20 mouse cellular contexts compared by ENCODE assay signal in genomic region chr13:28740158-28740670, GRCm38 (mm10).
DNase-seq lines count a peak whose midpoint lies in the region; ATAC-seq lines count a peak whose summit lies in the region.
"Had no signal": no experiment of that assay in that cellular context is flagged by ENCODE, and none has a peak within 500 bp of the region (broad histone marks: within the 10 kb centered on the region; RNA-seq: fewer than 3 reads in every experiment).

No protein-coding gene starts in this region.

- H3K9ac ChIP-seq in heart, embryonic 16.5 days (ENCODE audit: low read length): no peak overlapping the region
- no peak overlapping the region for H3K9ac ChIP-seq in lung, embryonic 15.5 days
- H3K9ac ChIP-seq: embryonic facial prominence, embryonic 15.5 days; liver, embryonic 13.5 days had no signal

- peak overlapping the region; percentile 59 for H3K27ac ChIP-seq in heart, embryonic 16.5 days (ENCODE audit: low read length)
- peak overlapping the region; percentile 94 for H3K27ac ChIP-seq in lung, embryonic 15.5 days
- H3K27ac ChIP-seq: embryonic facial prominence, embryonic 15.5 days; left cerebral cortex, adult 2 months; limb, embryonic 10.5 days; liver, embryonic 13.5 days had no signal

- H3K9me3 ChIP-seq in heart, embryonic 16.5 days (replicated peaks; ENCODE audit: control insufficient read depth, low read length): no peaks in the 10 kb centered on the region
- H3K9me3 ChIP-seq in lung, embryonic 15.5 days: no peaks in the 10 kb centered on the region
- H3K9me3 ChIP-seq: embryonic facial prominence, embryonic 15.5 days; G1E; limb, embryonic 10.5 days; liver, embryonic 13.5 days; megakaryocyte, embryonic 14.5 days had no signal

- H3K4me3 ChIP-seq in heart, embryonic 16.5 days (ENCODE audit: low read length): no peak overlapping the region
- no peak overlapping the region for H3K4me3 ChIP-seq in lung, embryonic 15.5 days
- H3K4me3 ChIP-seq: embryonic facial prominence, embryonic 15.5 days; left cerebral cortex, adult 2 months; limb, embryonic 10.5 days; liver, embryonic 13.5 days; megakaryocyte, embryonic 14.5 days had no signal

- H3K4me1 ChIP-seq in heart, embryonic 16.5 days (ENCODE audit: control insufficient read depth, insufficient read depth, low read length): peaks cover 20% of the 10 kb centered on the region
- H3K4me1 ChIP-seq in lung, embryonic 15.5 days: peaks cover 27% of the 10 kb centered on the region
- H3K4me1 ChIP-seq: liver, embryonic 13.5 days had no signal

- peak; percentile 45 to 53 for DNase-seq in cerebellum, postnatal 10 days
- DNase-seq in cerebellum, postnatal 25 days: no peak
- DNase-seq in heart, adult 8-10 months (ENCODE audit: low spot score): no peak
- DNase-seq in lung, postnatal 25 days (ENCODE audit: low spot score): no peak
- DNase-seq in lung, postnatal 36 days: peak; percentile 47
- DNase-seq in right cerebral cortex, postnatal 36 days (ENCODE audit: low spot score in 2 of 2): no peak
- DNase-seq: cerebellum, adult 9-11 months; embryo, embryonic 11 days; kidney, adult 11 months; kidney, postnatal 10 days; liver, embryonic 13.5 days; thymus, postnatal 25 days had no signal

- WGBS in heart, embryonic 16.5 days: 20% methylated on average over 7 of the region's 7 CpGs
- 21% methylated on average over 7 of the region's 7 CpGs for WGBS in lung, embryonic 15.5 days

- H3K27me3 ChIP-seq in heart, embryonic 16.5 days (ENCODE audit: control insufficient read depth, insufficient read depth, low read length): no peaks in the 10 kb centered on the region
- H3K27me3 ChIP-seq in lung, embryonic 15.5 days: no peaks in the 10 kb centered on the region
- H3K27me3 ChIP-seq: embryonic facial prominence, embryonic 15.5 days; liver, embryonic 13.5 days; megakaryocyte, embryonic 14.5 days had no signal

- no peaks in the 10 kb centered on the region for H3K36me3 ChIP-seq in heart, embryonic 16.5 days (ENCODE audit: control insufficient read depth, insufficient read depth)
- no peaks in the 10 kb centered on the region for H3K36me3 ChIP-seq in lung, embryonic 15.5 days
- H3K36me3 ChIP-seq: embryonic facial prominence, embryonic 15.5 days; G1E; limb, embryonic 10.5 days; liver, embryonic 13.5 days had no signal

- no peak overlapping the region for H3K4me2 ChIP-seq in heart, embryonic 16.5 days (ENCODE audit: low read depth, low read length)
- no peak overlapping the region for H3K4me2 ChIP-seq in lung, embryonic 15.5 days
- H3K4me2 ChIP-seq: embryonic facial prominence, embryonic 15.5 days; liver, embryonic 13.5 days had no signal

- no peak for ATAC-seq in heart, embryonic 16.5 days (replicated peaks; ENCODE audit: extremely low read depth, insufficient read depth, low FRiP score)
- no peak for ATAC-seq in lung, embryonic 15.5 days (ENCODE audit: borderline replicate concordance, extremely low read depth, low FRiP score, low TSS enrichment)
- ATAC-seq: CD4-positive, CD25-positive, alpha-beta regulatory T cell, adult 4 months had no signal

Comparison
In these comparisons a context has a peak if more than half of its experiments do, and no peak if none do; other contexts are left out.
1. DNase-seq: peak in cerebellum, postnatal 10 days (2 of 2) and lung, postnatal 36 days (single experiment); none in cerebellum, postnatal 25 days (0 of 2), heart, adult 8-10 months (single experiment), lung, postnatal 25 days (single experiment) and right cerebral cortex, postnatal 36 days (0 of 2).